Mouse (Mus musculus) bone marrow, adult 2 months (tissue): ENCODE measurements at regions not wholly inside any gene's neighbourhood (a gene's known extent, or its start where the extent isn't known, plus 50 kb on each side); places are given as distances from the start of the nearest gene placed in this dataset.

Source experiments
- CTCF ChIP-seq: fragments of 200-500 bp; IDR thresholded peaks from 2 replicates; pipeline ENCODE4 v1.5.1; 2011; ENCODE audit warnings: low read length, control low read depth; ENCODE audit not compliant: control insufficient read depth, insufficient read depth
- POLR2A ChIP-seq: fragments of 200-500 bp; IDR thresholded peaks from 2 replicates; pipeline ENCODE4 v1.6.1; 2011; ENCODE audit warnings: low read depth, mild to moderate bottlenecking, control low read depth, low read length, borderline replicate concordance; ENCODE audit not compliant: control insufficient read depth

- TF ChIP-seq CTCF (no peak), POLR2A (no peak)
These were observed 93.1 kb upstream of the Spdye4c start for GRCm38 (mm10) chr2:128497891-128498290.
